Mouse (Mus musculus) mouse embryonic stem cell (cell line): ENCODE data around the gene Mettl23.
"Not testable (repeated sequence)": the region's sequence is repeated elsewhere in the genome, so short reads cannot be mapped to it uniquely, and the experiment has no call there.

Experiments used
- in situ Hi-C, 2 experiments: fragments of 300-500 bp; cut with MboI; formaldehyde crosslinking; loops; 1 replicate in 1 of 2; 3 replicates in 1 of 2; pipeline ENCODE4 v1.14.3; 2019 to 2020; ENCODE audit warnings: low sequenced_read_pairs in 2 of 2, low pct_unique_long_range_greater_than_20kb in 1 of 2, mixed read lengths in 1 of 2; ENCODE audit not compliant: unreplicated experiment in 1 of 2

Mettl23 gene

GRCm38 (mm10) chr11:116895402-116895801, 52.3 kb downstream of the Mettl23 start:
- in situ Hi-C loops = loop anchor here (25.0 kb wide), 1 partner anchor 292 kb away; the partner anchor contains the start of gene Sept9 (in 2 of the 2)

- in situ Hi-C loops = loop anchor here (25.0 kb wide), 1 partner anchor 288 kb away; the partner anchor contains the start of gene Sept9 (in 2 of the 2)
These were observed 56.2 kb downstream of the Mettl23 start for GRCm38 (mm10) chr11:116899247-116899646.

- in situ Hi-C loops = not testable (repeated sequence)
These were observed 59.5 kb downstream of the Mettl23 start for GRCm38 (mm10) chr11:116902588-116902987.
